Mouse (Mus musculus): ENCODE measurements around the gene Ubr7.

GRCm38 (mm10) chr12:102761668-102762067 lies 3.9 kb downstream of the Ubr7 start:
- TF ChIP-seq ZC3H11A (IDR thresholded peaks at IDR 0.05; ENCODE audit: borderline replicate concordance, low read depth, low read length) (no peak), ZNF384 (IDR thresholded peaks at IDR 0.05; ENCODE audit: low read depth, low read length) (no peak), CHD2 (IDR thresholded peaks at IDR 0.05; ENCODE audit: low read depth, low read length) (no peak), MAFK (IDR thresholded peaks at IDR 0.05; ENCODE audit: insufficient read depth, low read depth, low read length) (no peak), HCFC1 (IDR thresholded peaks at IDR 0.05; ENCODE audit: borderline replicate concordance, insufficient read depth, low read length) (no peak)
